Mouse (Mus musculus): ENCODE data around the gene Pdxp. TPM values are rescaled to one million over a fixed set of nuclear protein-coding genes. Genes with fewer than 3 reads are reported as not detected.

Gene Pdxp
- total and polyA plus RNA-seq, 3 experiments = 21.5 to 25.4 TPM; not detected in 1

- Histone ChIP-seq H3K4me3 (ENCODE audit: control insufficient read depth in 1 of 2, insufficient read depth in 1 of 2, low read depth in 2 of 2, low read length in 2 of 2) (no peak overlapping the region), H3K27ac (ENCODE audit: control insufficient read depth, low read depth, low read length) (no peak overlapping the region), H3K79me2 (ENCODE audit: control insufficient read depth, insufficient read depth, low read length, poor library complexity) (no peaks in the 10 kb centered on the region; the same call in 1 of the 2 replicates), H3K36me3 (ENCODE audit: control insufficient read depth in 1 of 2, insufficient read depth in 2 of 2, low read length in 2 of 2) (peaks cover 0 to 5% of the 10 kb centered on the region in 2 experiments; a peak in 1 of 4 replicates), H3K9me3 (replicated peaks; ENCODE audit: insufficient read depth, low read length) (no peaks in the 10 kb centered on the region), H3K9ac (ENCODE audit: control insufficient read depth, low read depth, low read length, poor library complexity, severe bottlenecking) (no peak overlapping the region), H3K27me3 (ENCODE audit: control insufficient read depth in 1 of 2, insufficient read depth in 2 of 2, low read length in 2 of 2) (no peaks in the 10 kb centered on the region), H3K4me1 (ENCODE audit: control insufficient read depth in 1 of 2, insufficient read depth in 2 of 2, low read length in 2 of 2) (peaks cover 0 to 2% of the 10 kb centered on the region in 2 experiments; a peak in 2 of 4 replicates)
- TF ChIP-seq EP300 (IDR thresholded peaks at IDR 0.05; ENCODE audit: low read depth in 1 of 2, low read length in 2 of 2) = no peak
- no peak for TF ChIP-seq POLR2AphosphoS2 (IDR thresholded peaks at IDR 0.05; ENCODE audit: low read length)
- TF ChIP-seq MAFK (IDR thresholded peaks at IDR 0.05; ENCODE audit: borderline replicate concordance, low read depth, low read length) = no peak
- no peak for TF ChIP-seq GATA1 (IDR thresholded peaks at IDR 0.05; ENCODE audit: low read depth, low read length)
- TF ChIP-seq SIN3A (IDR thresholded peaks at IDR 0.05; ENCODE audit: low read length) = no peak
- no peak for TF ChIP-seq NELFE (IDR thresholded peaks at IDR 0.05; ENCODE audit: low read depth, low read length)
- no peak for TF ChIP-seq ETS1 (IDR thresholded peaks at IDR 0.05; ENCODE audit: low read depth, low read length)
- TF ChIP-seq KAT2A (conservative IDR thresholded peaks at IDR 0.05; ENCODE audit: low read depth, low read length) = no peak
- TF ChIP-seq CTCF (IDR thresholded peaks at IDR 0.05 in 2 of 3, conservative IDR thresholded peaks at IDR 0.05 in 1 of 3; ENCODE audit: control insufficient read depth in 1 of 3, insufficient read depth in 1 of 3, low read depth in 2 of 3, low read length in 3 of 3, poor library complexity in 1 of 3, severe bottlenecking in 1 of 3) = peak in 2 of 3 experiments; percentile 17 to 48; a peak in 3 of 6 replicates
- TF ChIP-seq ZC3H11A (IDR thresholded peaks at IDR 0.05; ENCODE audit: low read depth, low read length) = peak; percentile 24; the same call in 1 of the 2 replicates
- TF ChIP-seq TAL1 (IDR thresholded peaks at IDR 0.05; ENCODE audit: low read length) = no peak
- TF ChIP-seq MAZ (IDR thresholded peaks at IDR 0.05; ENCODE audit: low read depth, low read length) = no peak
- peak; percentile 34 for TF ChIP-seq SMC3 (IDR thresholded peaks at IDR 0.05; ENCODE audit: low read depth, low read length)
- TF ChIP-seq RCOR1 (IDR thresholded peaks at IDR 0.05; ENCODE audit: low read depth, low read length) = no peak
- TF ChIP-seq ZKSCAN1 (IDR thresholded peaks at IDR 0.05; ENCODE audit: low read depth, low read length) = no peak
- TF ChIP-seq CHD2 (IDR thresholded peaks at IDR 0.05; ENCODE audit: low read length) = no peak
- TF ChIP-seq NRF1 (IDR thresholded peaks at IDR 0.05; ENCODE audit: insufficient read depth, low read depth, low read length, poor library complexity, severe bottlenecking) = no peak
- no peak for TF ChIP-seq TCF12 (IDR thresholded peaks at IDR 0.05; ENCODE audit: low read depth, low read length)
- TF ChIP-seq MAX (IDR thresholded peaks at IDR 0.05; ENCODE audit: low read length) = no peak
- no peak for TF ChIP-seq E2F4 (IDR thresholded peaks at IDR 0.05; ENCODE audit: borderline replicate concordance, low read depth, low read length)
- no peak for TF ChIP-seq MYC (IDR thresholded peaks at IDR 0.05; ENCODE audit: low read depth, low read length)
- TF ChIP-seq ZMIZ1 (IDR thresholded peaks at IDR 0.05; ENCODE audit: low read depth, low read length) = no peak
- TF ChIP-seq RAD21 (IDR thresholded peaks at IDR 0.05; ENCODE audit: low read depth, low read length) = peak; percentile 23
- no peak for TF ChIP-seq HCFC1 (IDR thresholded peaks at IDR 0.05; ENCODE audit: low read depth, low read length)
- no peak for TF ChIP-seq POLR2AphosphoS5 (IDR thresholded peaks at IDR 0.05; ENCODE audit: borderline replicate concordance, low read depth, low read length)
- TF ChIP-seq CHD1 (IDR thresholded peaks at IDR 0.05; ENCODE audit: low read depth, low read length) = no peak
- no peak for TF ChIP-seq UBTF (IDR thresholded peaks at IDR 0.05; ENCODE audit: borderline replicate concordance, insufficient read depth, low read depth, low read length)
- TF ChIP-seq MYB (IDR thresholded peaks at IDR 0.05; ENCODE audit: low read depth, low read length) = no peak
- no peak for TF ChIP-seq GABPA (IDR thresholded peaks at IDR 0.05; ENCODE audit: low read depth, low read length)
- TF ChIP-seq USF1 (IDR thresholded peaks at IDR 0.05; ENCODE audit: low read depth, low read length) = no peak
- no peak for TF ChIP-seq TBP (IDR thresholded peaks at IDR 0.05; ENCODE audit: low read depth, low read length)
- no peak for TF ChIP-seq MXI1 (IDR thresholded peaks at IDR 0.05; ENCODE audit: low read depth, low read length)
- TF ChIP-seq MEF2A (IDR thresholded peaks at IDR 0.05; ENCODE audit: extremely low read depth, insufficient replicate concordance, low read depth, low read length, poor library complexity, severe bottlenecking) = no peak
- no peak for TF ChIP-seq ELF1 (IDR thresholded peaks at IDR 0.05; ENCODE audit: low read depth, low read length)
- DNase-seq (ENCODE audit: low read depth, low spot score) = peak; percentile 43
Observed at GRCm38 (mm10) chr15:78872021-78872608, 41.6 kb upstream of the Pdxp start.

Data from MEL (cell line).